Mouse (Mus musculus): ENCODE data around the gene Nek6.

Nek6 gene

DNA sequence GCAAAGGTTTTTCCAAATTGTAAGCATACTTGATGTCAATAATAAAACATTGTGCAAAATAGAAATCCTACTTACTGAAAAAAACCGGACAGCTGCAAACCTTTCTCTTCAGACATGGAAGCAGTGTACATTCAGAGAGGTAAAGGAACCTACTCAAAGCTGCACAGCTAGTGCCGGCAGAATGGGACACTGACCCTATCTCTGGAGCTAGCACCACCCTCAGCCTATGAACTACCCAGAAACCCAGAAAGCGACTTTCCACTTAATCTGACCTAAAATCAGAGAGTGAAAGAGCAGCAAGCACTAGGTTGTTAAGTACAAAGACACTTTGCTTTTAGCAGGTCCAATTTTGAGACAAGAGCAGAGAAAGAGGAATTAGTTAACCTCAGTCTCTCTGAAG, 112.0 kb downstream of the Nek6 start:
- no peak for DNase-seq (ENCODE audit: low spot score)

DNA sequence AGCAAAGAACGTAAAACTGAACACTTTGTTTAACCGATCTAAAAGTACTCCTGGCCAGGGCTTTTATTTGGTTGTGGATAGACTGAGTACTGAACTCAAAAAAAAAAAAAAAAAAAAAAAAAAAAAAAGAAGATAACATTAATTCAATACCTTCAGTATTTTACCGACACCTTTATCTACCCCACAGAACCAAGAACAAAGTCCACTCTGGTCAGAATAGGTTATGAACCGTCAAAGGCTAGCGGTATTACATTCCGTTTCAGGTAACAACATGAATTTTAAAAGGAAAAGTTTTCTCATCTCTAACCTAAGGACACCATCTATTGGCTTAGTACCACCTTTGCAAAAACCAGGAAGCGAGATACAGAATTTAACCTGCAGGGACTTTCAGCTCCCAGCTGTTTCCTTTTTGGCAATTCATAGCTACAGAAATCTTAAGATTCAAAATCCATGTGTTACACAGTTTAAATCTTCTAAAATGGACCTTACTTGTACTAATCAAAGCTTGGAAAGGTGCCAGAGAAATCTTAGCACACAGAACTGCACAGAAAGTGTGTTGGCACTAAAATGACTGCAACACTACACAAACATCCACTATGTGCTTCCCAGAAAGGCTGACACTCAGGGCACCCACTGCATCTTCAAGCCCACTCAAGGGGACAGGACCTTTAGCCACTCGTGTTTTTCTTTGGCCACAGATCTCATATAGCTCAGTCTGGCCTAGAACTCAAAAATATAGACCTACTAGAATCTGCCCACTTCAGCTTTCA, 112.6 kb downstream of the Nek6 start:
- DNase-seq (ENCODE audit: low spot score): no peak

DNA sequence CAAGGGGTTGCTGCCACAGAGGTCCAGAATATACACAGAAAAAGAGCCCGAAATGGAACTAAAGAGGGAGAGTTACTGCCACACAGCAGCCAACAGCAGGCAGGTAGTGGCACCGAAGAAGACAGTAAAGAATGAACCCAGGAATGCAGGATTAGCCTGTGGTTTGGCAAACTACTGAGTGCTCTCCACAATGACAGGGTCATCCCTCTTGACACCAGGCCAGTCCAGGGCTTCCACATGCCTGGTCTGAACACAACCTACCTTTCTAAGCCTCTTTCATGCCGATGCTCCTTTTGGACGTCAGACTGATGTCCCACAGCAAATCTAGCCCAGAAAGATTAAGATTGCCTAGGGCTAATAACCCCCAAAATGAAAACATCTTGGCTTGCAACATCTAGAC, 117.4 kb downstream of the Nek6 start:
- no peak for DNase-seq (ENCODE audit: low spot score)

DNA sequence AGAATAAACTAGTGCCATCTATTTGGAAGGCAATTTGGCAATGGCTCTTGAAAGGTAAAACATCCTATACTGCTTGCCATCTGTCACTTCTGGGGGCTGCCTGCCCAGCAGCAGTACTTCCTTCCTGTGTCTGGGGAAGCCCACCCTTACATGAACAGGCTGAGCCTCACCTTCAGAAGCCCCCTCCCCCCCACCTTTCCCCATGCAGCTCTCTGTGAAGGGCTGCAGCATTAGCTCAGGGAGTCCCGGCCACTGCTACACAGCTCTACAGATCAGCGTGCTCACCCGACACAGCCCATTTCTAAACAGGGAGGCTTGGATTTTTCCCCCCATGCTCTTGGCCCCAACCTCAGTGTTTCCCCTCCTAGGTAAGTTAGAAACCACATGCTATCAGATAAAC, 118.0 kb downstream of the Nek6 start:
- DNase-seq (ENCODE audit: low spot score): no peak

DNA sequence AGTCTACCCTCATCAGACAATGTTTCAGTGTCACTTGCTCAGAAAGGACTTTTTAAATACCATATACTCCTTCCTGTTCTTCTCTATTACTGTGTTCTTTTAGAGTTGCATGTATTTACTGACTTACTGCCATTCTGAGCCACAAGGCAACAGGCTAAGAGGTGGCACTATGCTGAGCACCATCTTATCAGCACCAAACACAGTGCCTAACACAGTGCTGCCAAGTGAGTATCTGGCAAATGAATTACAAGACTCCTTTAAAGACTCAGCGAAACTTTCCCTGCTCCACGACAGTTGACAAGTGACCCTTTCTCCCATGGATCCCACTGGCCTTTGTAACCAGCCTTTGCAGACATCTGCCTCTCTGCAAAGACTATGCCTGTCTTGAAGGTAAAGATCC, 119.1 kb downstream of the Nek6 start:
- DNase-seq (ENCODE audit: low spot score): no peak

DNA sequence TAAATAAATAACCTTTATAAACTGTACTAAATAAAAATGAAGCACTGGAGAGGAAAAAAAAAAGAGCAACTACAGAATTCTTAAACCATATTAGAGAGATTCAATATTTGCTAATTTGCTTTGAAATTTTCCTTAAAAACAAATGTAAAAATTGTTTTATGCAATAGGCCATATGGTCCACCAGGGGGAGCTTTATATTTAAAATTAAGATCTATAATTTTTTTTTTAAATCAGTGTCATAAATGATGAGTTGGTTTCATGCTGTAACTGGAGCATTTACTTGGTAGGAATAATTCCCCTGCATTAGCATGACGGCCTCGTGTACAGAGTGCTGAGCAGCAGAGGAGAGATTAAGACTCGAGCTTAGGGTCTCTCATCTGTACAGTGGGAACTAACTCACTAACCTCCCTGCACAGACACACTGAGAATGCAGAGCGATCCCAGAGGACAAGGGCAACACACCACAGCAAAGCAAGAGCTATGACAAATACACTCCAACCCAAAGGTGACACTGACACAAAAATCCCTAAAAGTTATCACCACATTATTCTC, 126.3 kb downstream of the Nek6 start:
- no peak for DNase-seq (ENCODE audit: low spot score)

DNA sequence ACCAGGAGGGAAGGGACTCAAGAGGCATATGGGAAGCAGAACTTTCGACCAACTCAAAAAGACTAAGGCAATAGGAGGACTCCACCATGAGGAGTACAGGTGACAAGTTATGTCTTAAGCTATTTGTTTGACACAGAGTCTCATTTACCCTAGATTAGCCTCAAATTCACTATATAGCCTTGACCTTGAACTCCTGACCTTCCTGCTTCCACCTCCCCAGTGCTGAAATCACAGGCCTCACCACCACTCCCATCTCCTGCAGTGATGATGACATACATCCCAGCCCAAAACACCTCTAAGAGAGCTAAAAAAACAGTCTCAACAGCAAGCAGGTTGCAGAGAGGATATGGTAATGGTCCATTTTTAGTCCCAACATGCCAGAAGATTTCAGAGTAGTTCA, 130.3 kb downstream of the Nek6 start:
- no peak for DNase-seq (ENCODE audit: low spot score)

DNA sequence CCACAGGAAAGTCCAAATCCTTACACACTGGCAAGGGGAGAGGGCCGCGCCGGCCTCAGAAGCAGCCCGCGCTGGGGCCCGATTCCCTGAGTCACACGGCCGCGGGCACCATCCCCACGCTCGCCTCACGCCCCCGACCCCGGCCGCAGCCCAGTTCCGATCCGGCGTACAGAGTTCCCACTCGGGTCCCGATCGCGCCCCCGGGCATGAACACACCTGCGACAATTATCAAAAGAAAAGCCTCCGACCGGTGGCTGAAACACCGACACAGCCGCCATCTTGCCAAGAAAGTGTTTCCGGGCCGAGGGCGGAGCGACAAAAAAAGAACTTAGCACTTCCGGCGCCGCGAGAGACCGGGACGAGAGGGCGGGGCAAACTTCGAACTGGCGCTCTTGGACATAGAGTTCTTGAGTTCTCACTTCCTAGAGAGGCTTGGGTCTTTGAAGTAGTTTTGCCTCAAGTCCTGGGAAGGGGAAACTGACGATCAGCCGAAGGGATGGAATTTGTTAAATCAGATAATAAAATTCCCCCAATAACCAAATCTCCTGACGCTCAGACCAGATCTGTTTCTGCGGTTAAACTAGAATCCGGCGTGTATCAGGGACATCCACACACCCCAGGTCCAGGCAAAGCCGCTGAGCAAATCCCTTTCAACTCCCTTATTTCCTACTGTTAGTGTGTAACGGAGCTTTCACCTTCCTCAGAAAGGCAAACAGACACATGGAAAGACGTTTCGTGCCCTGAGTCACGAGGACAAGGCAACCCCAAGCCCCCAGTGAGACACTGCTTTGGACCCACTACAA, 132.4 kb downstream of the Nek6 start, which contains the start of gene Psmb7:
Gene Psmb7 (minus strand): TSS at position 463 of the 803 bp plus-strand sequence.
- peak; percentile 87 for DNase-seq (ENCODE audit: low spot score)
